Mouse (Mus musculus): ENCODE data around the gene Pcyt2.

Pcyt2 gene

DNA sequence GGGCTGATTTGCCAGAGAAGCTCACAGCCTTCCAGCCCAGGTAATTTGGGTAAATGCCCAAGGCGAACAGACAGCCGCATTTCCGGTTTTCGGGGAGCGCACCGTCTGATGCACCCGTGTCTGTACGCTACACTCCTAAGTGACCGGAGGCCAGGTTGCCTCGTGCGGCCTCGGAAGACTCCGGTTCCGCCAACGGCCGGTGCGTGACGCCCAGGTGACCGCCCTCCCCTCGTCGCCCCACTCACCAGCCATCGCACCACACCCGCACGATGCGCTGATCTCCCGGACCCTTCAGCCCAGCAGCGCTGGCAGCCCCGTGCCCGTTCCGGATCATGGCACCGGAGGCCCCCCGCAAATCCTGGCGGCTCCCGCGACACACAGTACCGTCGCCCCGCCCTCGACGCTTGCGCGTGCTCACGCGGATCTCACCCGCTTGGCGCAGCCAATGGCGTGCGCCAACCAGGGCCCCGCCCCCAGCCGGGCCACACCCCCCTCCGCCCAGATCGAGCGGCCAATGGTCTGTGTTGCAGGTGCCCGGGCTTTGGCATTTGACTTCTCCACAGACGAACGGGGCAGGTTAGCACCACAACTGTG is at the start of gene Pcyt2:
Gene Pcyt2 (minus strand): TSS at position 418 of the 594 bp plus-strand sequence.
- peak; percentile 78 for DNase-seq (ENCODE audit: low read depth, low spot score)

- no peak for DNase-seq (ENCODE audit: low read depth, low spot score)
Observed at GRCm38 (mm10) chr11:120666617-120667016, 48.9 kb upstream of the Pcyt2 start.

DNA sequence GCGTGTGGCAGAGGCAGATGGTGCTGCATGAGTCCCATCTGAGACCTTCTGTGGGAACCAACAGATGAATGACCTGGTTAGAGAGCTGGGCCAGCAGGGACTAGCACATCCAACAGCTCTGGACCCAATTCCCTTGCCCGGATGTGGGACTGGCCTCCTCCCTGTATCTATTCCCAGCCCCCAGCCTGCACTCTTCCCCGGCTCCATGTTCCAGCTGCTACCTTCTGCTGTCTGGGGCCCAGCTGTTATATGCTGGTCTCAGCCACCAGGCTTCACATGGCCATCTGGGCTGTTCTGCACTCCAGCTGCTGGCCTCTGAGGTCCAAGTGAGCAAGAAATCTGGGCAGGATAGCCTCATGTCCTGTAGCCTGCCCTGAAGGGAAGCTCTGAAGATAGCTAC is 47.7 kb upstream of the Pcyt2 start:
- no peak for DNase-seq (ENCODE audit: low read depth, low spot score)

DNA sequence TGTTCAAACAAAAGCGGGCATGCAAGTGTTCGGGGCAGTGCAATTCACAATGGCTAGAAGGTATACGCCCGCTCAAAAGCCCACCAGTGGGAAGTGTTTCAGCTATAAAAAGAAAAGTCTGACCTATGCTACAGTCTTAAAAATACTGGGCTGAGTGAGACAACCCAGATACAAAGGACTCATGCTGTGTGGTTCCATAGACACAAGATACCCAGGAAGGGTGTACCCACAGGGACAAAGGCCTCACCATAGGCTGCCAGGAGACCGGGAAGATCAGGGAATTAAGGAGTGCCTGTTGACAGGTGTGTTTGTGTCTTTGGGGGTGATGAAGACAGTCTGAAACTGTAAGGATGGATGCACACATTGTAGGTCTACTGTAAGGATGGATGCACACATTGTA is 46.0 kb upstream of the Pcyt2 start:
- DNase-seq (ENCODE audit: low read depth, low spot score): no peak

DNA sequence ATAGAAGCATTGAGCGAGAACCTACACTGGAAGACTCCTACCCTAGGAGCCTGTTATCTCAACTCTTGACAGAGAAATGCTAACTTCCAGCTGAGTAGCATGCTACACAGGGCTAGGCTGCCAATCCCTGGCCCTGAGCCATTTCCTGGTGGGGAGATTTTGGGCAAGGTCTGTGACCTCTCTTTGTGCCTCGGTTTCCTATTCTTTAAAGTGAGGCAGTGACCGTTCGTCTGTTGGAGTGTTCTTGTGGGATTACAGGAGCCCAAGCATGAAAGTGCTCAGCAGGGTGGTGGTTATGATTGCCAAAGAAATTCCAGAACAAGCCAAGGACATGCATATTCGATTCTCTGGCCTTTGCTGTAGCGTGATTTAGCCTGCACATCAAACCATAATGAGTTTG is 45.0 kb upstream of the Pcyt2 start:
- DNase-seq (ENCODE audit: low read depth, low spot score): no peak

DNA sequence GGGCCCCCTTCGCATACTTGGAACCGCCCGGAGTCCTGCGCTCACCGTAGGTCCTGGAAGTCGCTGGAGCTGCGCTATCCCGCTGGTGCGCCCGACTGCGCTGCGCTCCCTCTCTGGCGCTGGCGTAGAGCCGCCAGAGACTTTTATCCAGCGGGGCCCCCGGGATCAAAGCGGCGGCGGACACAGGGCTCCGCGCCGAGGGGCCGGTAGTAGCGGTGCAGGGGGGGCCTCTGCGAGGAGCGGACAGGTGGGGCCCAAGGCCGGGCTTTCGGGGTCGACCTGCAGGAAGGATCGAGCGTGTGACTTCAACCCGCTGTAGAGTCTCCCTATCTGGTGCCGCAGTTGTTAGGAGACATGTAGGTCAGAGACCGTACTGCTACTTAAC is 43.3 kb upstream of the Pcyt2 start, which contains the start of gene Notum:
Gene Notum (minus strand): TSS at position 100 of the 385 bp plus-strand sequence.
- DNase-seq (ENCODE audit: low read depth, low spot score): no peak

DNA sequence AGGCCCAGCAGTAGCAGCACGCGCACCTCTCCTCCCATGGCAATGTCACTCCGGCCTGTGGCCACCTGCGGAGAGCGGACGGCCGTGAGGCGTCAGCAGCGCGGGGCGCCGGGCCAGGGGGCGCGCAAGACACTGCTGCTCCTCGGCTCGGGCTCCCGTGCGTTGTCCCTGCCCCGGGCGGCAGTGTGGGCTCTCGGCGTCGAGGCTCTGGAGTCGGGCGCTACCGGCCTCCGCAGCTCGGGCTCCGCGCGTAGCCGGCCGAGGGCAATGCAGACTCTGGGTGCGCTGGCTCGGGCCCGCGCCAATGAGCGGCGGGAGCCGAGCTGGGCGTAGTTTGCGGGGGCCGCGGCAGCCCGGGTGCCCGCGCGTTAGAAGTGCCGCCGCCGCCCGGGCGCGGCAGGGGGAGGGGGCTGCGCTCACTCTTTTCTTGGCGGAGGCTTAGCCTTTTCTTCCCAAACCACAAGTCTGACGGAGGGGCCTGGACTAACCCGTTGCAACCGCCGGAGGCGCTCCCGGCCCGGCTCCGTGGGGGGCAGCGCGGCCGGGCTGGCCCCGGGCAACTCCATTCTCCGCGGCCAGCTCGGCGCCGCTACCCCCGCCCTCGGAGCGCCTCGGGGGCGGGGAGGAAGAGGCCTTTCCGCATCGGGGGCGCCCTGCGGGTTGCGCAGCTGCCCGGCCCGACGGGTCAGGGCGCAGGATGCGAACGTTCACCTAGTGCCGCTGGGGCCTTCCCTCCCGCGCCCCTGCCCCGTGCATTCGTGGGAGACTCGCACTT is 42.8 kb upstream of the Pcyt2 start:
- no peak for DNase-seq (ENCODE audit: low read depth, low spot score)

DNA sequence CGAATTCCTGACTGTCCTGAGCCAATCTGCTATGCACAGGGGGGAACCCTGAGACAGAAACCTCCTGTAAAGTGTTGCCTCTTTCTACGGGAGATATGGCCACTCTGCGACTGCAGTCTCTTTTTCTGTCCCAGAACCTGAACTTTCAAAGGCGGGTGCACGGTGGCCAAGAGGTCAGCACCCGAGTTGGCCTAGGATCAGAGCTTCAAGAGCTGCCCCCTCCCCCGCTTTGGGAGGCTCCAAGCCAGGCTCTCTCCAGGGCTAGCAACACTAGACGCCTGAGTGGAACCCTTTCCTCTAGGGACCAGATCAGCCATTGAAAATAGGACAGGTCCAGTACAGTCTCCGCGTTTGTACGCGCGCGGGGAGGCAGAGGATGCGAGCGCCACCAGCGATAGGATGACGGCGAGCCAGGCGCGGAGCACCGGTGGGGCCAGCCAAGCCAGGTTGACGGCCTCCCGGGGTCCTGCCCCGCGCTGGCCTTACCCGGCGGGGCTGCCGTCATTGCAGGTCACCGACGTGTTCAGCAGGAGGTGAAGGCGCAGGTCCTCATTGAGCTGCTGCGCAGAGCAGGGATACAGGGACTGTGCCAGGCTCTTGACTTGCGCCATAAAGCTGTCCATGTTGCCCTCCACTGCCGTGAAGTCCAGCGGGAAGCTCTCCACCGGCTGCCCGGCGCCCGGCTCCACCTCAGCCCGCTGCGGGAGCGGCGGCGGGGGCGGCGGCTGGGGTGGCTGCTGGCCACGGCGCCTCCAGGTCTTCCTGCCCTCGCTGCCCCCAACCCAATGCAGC is 42.0 kb upstream of the Pcyt2 start:
- DNase-seq (ENCODE audit: low read depth, low spot score): no peak

DNA sequence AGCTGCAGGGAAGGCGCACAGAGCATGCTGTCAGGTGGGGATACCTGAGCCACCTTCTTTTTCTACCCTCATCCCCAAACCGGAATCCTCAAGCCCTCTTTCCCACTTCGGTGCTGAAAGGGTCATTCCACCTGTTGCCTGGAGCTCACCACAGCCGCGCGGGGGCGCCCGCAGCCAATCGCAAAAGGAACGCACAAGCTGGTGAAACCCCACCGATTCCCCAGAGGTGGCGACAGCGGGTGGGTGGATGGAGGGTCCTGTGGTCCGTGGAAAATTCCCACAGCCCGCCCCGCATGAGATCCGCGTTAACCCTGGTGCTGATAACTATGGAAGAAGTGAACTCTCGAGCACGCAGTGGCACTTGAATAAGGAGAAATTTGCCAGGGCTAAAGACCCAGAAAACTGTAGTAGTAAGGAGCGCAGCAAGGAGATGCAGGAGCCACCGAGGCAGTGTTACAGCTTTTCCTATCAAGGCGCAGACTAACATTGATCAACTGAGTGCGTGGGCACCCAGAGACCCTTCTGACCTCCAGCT is 41.2 kb upstream of the Pcyt2 start:
- no peak for DNase-seq (ENCODE audit: low read depth, low spot score)

- no peak for DNase-seq (ENCODE audit: low read depth, low spot score)
Observed at GRCm38 (mm10) chr11:120657301-120657700, 39.6 kb upstream of the Pcyt2 start.

GRCm38 (mm10) chr11:120654741-120655140 is 37.0 kb upstream of the Pcyt2 start:
- no peak for DNase-seq (ENCODE audit: low read depth, low spot score)

DNA sequence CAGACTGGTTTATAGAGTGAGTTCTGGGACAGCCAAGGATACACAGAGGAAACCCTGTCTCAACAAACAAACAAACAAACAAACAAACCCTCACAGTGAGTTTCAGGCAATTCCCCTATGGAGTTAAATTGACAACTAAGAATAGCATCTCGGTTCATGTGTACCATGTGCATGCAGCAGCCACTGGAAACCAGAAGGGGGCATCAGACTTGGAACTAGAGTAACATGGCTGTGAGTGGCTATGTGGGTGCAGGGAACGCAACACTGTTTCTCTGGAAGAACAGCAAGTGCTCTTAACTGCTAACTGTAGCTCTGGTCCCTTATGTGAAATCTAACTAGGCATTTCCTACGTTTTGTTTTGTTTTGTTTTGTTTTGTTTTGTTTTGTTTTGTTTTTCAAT is 34.1 kb upstream of the Pcyt2 start:
- no peak for DNase-seq (ENCODE audit: low read depth, low spot score)

DNA sequence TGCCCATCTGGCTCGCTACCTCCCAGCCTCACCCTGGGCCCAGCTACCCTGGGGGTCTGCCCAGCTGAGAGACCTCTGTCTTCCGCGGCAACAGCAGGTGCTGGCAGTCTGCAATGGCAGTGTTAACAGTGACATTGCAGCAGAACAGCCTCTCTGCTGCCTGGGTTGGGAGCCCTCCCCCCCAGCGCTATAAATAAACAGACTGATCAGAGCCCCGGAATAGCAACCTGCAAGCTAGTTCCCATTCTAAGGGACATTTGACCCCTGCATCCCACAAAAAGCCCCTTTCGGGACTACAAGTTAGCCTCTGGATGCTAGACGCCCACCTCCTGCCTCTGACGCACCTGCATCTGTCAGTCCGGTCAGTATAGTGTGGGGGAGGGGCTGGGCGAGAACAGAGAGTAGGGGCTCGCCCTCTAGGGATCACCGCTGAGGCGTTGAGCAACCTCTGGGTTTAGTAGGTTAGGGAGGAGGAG is 30.3 kb upstream of the Pcyt2 start, which contains the start of gene Myadml2:
Gene Myadml2 (minus strand): TSS at position 158 of the 476 bp plus-strand sequence.
- DNase-seq (ENCODE audit: low read depth, low spot score): no peak

DNA sequence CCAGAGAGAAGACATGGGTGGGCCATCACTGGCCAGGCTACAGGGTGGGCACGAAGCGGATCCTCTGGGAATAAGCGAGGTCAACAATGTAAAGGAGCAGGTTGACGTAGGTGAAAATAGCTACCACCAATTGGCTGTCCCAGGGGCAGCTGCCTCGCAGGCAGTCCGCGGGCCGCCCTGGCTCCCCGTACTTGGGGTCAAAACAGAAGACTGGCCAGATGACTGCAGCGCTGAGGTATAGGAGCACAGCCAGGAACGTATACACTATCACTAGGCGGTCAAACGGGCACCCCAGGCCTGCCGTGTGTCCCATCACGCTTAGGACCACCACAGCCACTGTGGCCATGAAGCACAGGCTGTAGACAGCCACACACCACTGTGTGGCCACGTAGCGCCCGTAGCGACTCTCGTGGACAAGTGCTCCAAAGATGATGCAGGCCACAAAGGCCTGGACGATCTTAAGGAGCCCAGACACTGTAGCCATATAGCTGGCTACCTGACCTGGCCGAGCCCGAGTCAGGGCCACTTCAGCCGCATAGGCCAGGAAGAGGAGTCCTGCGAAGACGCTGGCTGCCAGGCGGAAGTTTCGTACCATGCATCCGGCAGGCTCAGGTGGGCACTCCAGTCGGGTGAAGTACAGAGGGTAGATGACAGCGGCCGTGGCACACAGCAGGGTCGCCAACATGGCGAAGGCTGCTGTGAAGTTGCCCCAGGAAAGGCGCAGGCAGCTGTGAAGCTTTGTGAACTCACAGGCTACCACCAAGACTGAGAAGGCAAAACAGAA is 29.5 kb upstream of the Pcyt2 start:
- DNase-seq (ENCODE audit: low read depth, low spot score): no peak

DNA sequence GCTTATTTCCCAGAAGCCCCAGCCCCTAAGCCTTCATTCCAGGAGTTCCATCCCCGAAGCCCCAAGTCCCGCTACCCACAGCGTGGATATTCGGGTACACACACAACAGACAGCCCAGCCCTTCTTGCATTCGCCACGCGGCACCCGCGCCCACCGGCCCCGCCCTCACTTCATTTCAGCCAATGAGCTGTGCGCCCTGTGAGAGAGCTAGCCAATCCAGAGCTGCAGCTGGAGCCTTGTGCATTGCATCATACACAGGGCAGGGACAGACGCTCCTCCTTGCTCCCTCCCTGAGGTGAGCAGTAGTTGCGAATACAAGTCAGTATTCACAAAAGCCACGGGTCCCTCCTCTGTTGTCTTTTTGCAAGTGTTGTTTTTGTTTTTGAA is 25.9 kb upstream of the Pcyt2 start, which contains the start of gene Pycr1:
Gene Pycr1 (minus strand): TSS at position 169 of the 387 bp plus-strand sequence.
- peak; percentile 82 for DNase-seq (ENCODE audit: low read depth, low spot score)

- no peak for DNase-seq (ENCODE audit: low read depth, low spot score)
Observed at GRCm38 (mm10) chr11:120642939-120643600, 25.3 kb upstream of the Pcyt2 start.

DNA sequence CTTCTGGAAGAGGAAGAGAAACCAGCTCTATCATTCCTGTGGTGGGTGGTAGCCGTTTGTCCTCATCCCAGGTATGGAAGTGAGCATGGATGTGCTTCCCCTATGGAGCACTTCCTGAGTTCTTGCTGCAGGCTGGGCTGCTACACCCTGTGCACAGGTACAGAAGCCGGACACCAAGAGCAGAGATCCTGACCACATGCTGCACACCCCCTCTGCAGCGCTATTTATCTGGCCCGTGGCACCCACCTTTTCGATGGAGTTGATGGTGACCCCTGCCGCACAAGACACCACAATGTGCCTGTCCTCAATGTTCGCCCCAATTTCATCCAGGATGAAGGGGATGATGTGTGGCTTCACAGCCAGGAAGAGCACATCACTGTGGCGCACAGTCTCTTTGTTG is 24.1 kb upstream of the Pcyt2 start:
- no peak for DNase-seq (ENCODE audit: low read depth, low spot score)

- no peak for DNase-seq (ENCODE audit: low read depth, low spot score)
Observed at GRCm38 (mm10) chr11:120641255-120641654, 23.5 kb upstream of the Pcyt2 start.

- no peak for DNase-seq (ENCODE audit: low read depth, low spot score)
Observed at GRCm38 (mm10) chr11:120634810-120635209, 17.1 kb upstream of the Pcyt2 start.

- peak; percentile 89 for DNase-seq (ENCODE audit: low read depth, low spot score)
Observed at GRCm38 (mm10) chr11:120633520-120634343, 16.0 kb upstream of the Pcyt2 start, which contains the start of gene Mafg. Mafg (minus strand) TSS chr11:120633600.

Measured in telencephalon, adult 2 months (tissue).